Mouse (Mus musculus) stomach, postnatal 0 days (tissue): ENCODE measurements at regions not wholly inside any gene's neighbourhood (a gene's known extent, or its start where the extent isn't known, plus 50 kb on each side); places are given as distances from the start of the nearest gene placed in this dataset.

Experiments used
- CTCF ChIP-seq: IDR thresholded peaks from 2 replicates; pipeline ENCODE4 v1.5.1; 2016; ENCODE audit warnings: antibody characterized with exemption, low read depth, mild to moderate bottlenecking, moderate library complexity
- EP300 ChIP-seq: optimal IDR thresholded peaks from 2 replicates; pipeline ENCODE3; 2016; ENCODE audit warnings: antibody characterized with exemption

DNA sequence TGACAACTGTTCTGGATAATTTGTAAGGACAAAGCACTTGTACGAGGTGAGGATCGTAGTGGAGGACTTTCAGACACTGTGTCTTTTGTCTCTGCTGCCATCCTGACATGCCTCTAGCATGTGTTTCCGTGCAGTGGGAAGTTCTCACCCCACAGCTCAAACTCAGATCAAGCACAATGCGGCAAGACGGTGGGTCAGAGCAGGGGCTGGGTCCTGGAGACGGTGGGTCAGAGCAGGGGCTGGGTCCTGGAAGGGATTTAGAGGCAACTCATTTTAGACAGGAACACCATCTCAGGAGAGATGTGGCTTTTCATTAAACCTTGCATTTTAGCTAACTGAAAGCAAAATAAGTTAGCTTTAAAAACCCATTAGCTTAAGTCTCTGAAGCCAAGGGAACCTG is 52.3 kb upstream of the Trpc7 start:
- TF ChIP-seq CTCF (no peak), EP300 (no peak)
